Mouse (Mus musculus) limb, embryonic 14.5 days (tissue): ENCODE results near the gene Pofut2. TPM values are rescaled to one million over a fixed set of nuclear protein-coding genes. Genes with fewer than 3 reads are reported as not detected.

Experiments
- ATAC-seq: fragments of 200-750 bp; cut with Nextera tagmentation; 2 replicates; pipeline ENCODE4 v1.8.0; 2017; ENCODE audit warnings: low read depth, moderate number of reproducible peaks, moderate TSS enrichment; ENCODE audit not compliant: low FRiP score
- DNase-seq: peaks from one replicate; pipeline ENCODE4 v3.0.0-alpha.2; 2015; ENCODE audit warnings: low spot score
- H3K27ac ChIP-seq: fragments of 300-500 bp; sonication (generic); replicated peaks from 2 replicates; pipeline ENCODE4 v1.5.1; 2014; ENCODE audit warnings: low read depth, mild to moderate bottlenecking, low read length, moderate library complexity, mixed read lengths
- H3K27me3 ChIP-seq: fragments of 300-500 bp; sonication (generic); 2 replicates; pipeline ENCODE4 v1.6.1; 2014; ENCODE audit warnings: low read length, mixed read lengths; ENCODE audit not compliant: control insufficient read depth, insufficient read depth
- H3K36me3 ChIP-seq: fragments of 300-500 bp; sonication (generic); 2 replicates; pipeline ENCODE4 v1.6.1; 2014; ENCODE audit warnings: mild to moderate bottlenecking, low read length, moderate library complexity, mixed read lengths; ENCODE audit not compliant: control insufficient read depth, insufficient read depth
- H3K4me1 ChIP-seq: fragments of 300-500 bp; sonication (generic); 2 replicates; pipeline ENCODE4 v1.6.1; 2014; ENCODE audit warnings: antibody characterized with exemption, low read length, mixed read lengths; ENCODE audit not compliant: control insufficient read depth, insufficient read depth
- H3K4me2 ChIP-seq: fragments of 300-500 bp; sonication (generic); replicated peaks from 2 replicates; pipeline ENCODE4 v1.6.1; 2014; ENCODE audit warnings: low read depth, mild to moderate bottlenecking, low read length, moderate library complexity; ENCODE audit not compliant: severe bottlenecking
- H3K4me3 ChIP-seq: fragments of 300-500 bp; sonication (generic); replicated peaks from 2 replicates; pipeline ENCODE4 v1.5.1; 2014; ENCODE audit warnings: low read length
- H3K9ac ChIP-seq: fragments of 300-500 bp; sonication (generic); 2 replicates; pipeline ENCODE4 v1.6.1; 2014; ENCODE audit warnings: mild to moderate bottlenecking, low read depth, low read length, moderate library complexity; ENCODE audit not compliant: severe bottlenecking
- H3K9me3 ChIP-seq: fragments of 300-500 bp; sonication (generic); 2 replicates; pipeline ENCODE4 v1.6.1; 2016; ENCODE audit warnings: low read length; ENCODE audit not compliant: control insufficient read depth
- POLR2A ChIP-seq: fragments of 200-500 bp; IDR thresholded peaks from 2 replicates; pipeline ENCODE4 v1.8.0; 2012; ENCODE audit warnings: inconsistent platforms, mild to moderate bottlenecking, moderate library complexity, borderline replicate concordance; ENCODE audit not compliant: insufficient read depth, insufficient read length; ENCODE audit errors: extremely low read depth
- WGBS: fragments of 180-500 bp; shearing (Covaris S2); extraction: QIAGEN DNeasy Blood & Tissue Kit; methylation state at CpG from one replicate; pipeline ENCODE4 v1.1.7; 2014; 5-methylcytosine and 5-hydroxymethylcytosine counted together
- polyA plus RNA-seq, 2 experiments: library from polyadenylated mRNA; depleted of rRNA in 1 of 2; stranded (reverse) in 1 of 2; unstranded in 1 of 2; fragments of >200 nt; fragmentation: Nextera tagmentation in 1 of 2; extraction: Ambion mirVana in 1 of 2; gene quantifications; 2 replicates each; pipeline versions ENCODE4 v1.2.1 to v1.2.3; 2012 to 2014

Pofut2 gene
- polyA plus RNA-seq, 2 experiments, result 147 to 167 TPM

DNA sequence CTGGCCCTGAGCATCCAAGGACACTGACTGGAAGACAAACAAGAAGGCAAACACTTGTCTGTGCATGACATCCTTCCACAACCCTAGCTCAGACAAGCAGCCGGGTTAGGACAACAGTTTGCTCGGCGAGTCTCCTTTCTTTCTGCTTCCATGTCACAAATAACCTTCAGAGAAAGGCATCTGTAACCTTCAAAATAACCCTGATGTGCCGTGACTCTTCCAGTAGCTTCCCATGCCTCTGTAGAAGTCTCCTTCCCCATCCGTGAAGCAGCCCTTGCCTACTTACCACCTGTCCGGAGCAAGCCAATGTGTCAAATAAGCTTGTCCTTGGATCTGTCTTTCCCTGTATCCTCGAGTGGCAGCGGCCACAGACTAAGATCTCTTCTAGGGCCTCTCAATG is 46.7 kb downstream of the Pofut2 start:
- 84% methylated on average over 8 of the region's 8 CpGs for WGBS
- DNase-seq (no peak), ATAC-seq (no peak)
- H3K4me2 ChIP-seq, result no peak overlapping the region
- H3K4me3 ChIP-seq, result no peak overlapping the region
- no peak overlapping the region for H3K27ac ChIP-seq
- H3K9ac ChIP-seq, result no peak overlapping the region
- H3K27me3 ChIP-seq, result no peaks in the 10 kb centered on the region
- H3K36me3 ChIP-seq, result 0 out of 2 replicates have a peak, but pooled peaks cover 4% of the 10 kb centered on the region
- no peaks in the 10 kb centered on the region for H3K4me1 ChIP-seq
- TF ChIP-seq POLR2A, result no peak
- H3K9me3 ChIP-seq, result no peaks in the 10 kb centered on the region

GRCm38 (mm10) chr10:77308978-77309377 is 50.0 kb downstream of the Pofut2 start:
- Histone ChIP-seq H3K27me3 (no peaks in the 10 kb centered on the region), H3K9ac (no peak overlapping the region), H3K36me3 (0 out of 2 replicates have a peak, but pooled peaks cover 7% of the 10 kb centered on the region), H3K4me2 (no peak overlapping the region), H3K4me1 (no peaks in the 10 kb centered on the region), H3K27ac (no peak overlapping the region), H3K9me3 (no peaks in the 10 kb centered on the region), H3K4me3 (no peak overlapping the region)
- 85% methylated on average over 10 of the region's 10 CpGs for WGBS
- DNase-seq (no peak), ATAC-seq (no peak)
- TF ChIP-seq POLR2A, result no peak

DNA sequence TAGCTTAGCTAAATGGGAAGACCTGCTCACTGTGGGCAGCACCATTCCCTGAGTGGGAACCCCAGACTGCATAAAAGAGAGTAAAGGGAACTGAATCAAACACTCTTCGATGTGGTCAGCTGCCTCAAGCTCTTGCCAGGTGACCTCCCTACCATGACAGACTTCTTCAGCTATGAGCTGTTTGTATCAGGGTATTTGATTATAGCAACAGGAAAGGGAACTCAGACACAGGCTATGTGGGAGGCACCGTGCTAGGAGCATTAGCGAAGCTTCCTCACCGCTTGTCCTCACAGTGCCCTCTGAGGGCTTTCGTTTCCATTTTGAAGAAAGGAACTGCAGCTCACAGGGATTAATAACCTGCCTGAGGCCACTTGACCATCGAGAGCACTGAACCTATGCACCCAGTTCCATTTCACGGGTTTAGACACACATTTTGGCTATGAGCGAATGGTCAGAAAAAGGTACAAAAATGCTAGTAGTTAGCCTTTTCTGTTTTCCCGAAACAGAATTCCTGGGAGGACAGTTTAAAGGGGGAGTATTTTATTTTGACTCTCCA is 55.8 kb downstream of the Pofut2 start:
- Histone ChIP-seq H3K36me3 (0 out of 2 replicates have a peak, but pooled peaks cover 7% of the 10 kb centered on the region), H3K9ac (no peak overlapping the region), H3K27ac (no peak overlapping the region), H3K4me2 (no peak overlapping the region), H3K27me3 (no peaks in the 10 kb centered on the region), H3K9me3 (no peaks in the 10 kb centered on the region), H3K4me1 (no peaks in the 10 kb centered on the region), H3K4me3 (no peak overlapping the region)
- no peak for TF ChIP-seq POLR2A
- ATAC-seq, result no peak
- DNase-seq, result no peak
- 81% methylated on average over 9 of the region's 9 CpGs for WGBS

DNA sequence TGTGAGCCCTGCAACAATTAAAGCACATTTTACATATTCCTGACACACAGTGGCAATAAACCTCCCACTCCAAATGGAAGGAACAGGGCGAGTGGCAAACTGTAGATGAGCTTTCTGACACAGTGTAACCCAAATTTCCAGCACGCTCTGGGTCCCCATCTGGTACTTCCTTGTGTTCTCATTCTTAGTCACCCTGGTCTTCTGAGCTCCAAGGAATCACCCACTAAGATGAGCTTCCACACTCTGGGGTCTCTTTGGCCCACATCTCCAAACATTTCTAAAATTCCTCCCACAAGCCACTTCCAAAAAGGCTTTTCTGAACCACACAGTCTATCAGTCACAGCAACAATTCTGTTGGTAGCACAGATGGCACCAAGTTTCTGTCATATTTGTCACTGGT is 56.7 kb downstream of the Pofut2 start:
- Histone ChIP-seq H3K9me3 (no peaks in the 10 kb centered on the region), H3K27me3 (no peaks in the 10 kb centered on the region), H3K9ac (no peak overlapping the region), H3K4me2 (no peak overlapping the region), H3K4me1 (no peaks in the 10 kb centered on the region), H3K4me3 (no peak overlapping the region), H3K27ac (no peak overlapping the region), H3K36me3 (0 out of 2 replicates have a peak, but pooled peaks cover 3% of the 10 kb centered on the region)
- DNase-seq (no peak), ATAC-seq (no peak)
- WGBS, result 77% methylated on average over 2 of the region's 2 CpGs
- TF ChIP-seq POLR2A, result no peak

Other genes with a start within 250 kb of the Pofut2 start
- 47.1 and 80.8 TPM in 2 replicates for gene Slc19a1, start 227.0 kb upstream of the Pofut2 start, polyA plus RNA-seq (2012; rRNA removed)
- gene Slc19a1, start 227.0 kb upstream of the Pofut2 start, polyA plus RNA-seq (2014; fragmentation: Nextera tagmentation; extraction: Ambion mirVana), result 30.5 and 32.1 TPM in 2 replicates
- gene Col18a1, start 92.7 kb upstream of the Pofut2 start, polyA plus RNA-seq (2012; rRNA removed), result 66.4 and 75.0 TPM in 2 replicates
- 77.8 and 80.2 TPM in 2 replicates for gene Col18a1, start 92.7 kb upstream of the Pofut2 start, polyA plus RNA-seq (2014; fragmentation: Nextera tagmentation; extraction: Ambion mirVana)
- gene Adarb1, start 159.1 kb downstream of the Pofut2 start, polyA plus RNA-seq (2012; rRNA removed), result 7.4 and 8.2 TPM in 2 replicates
- 3.5 and 3.6 TPM in 2 replicates for gene Adarb1, start 159.1 kb downstream of the Pofut2 start, polyA plus RNA-seq (2014; fragmentation: Nextera tagmentation; extraction: Ambion mirVana)